Mouse (Mus musculus) heart, embryonic 16.5 days (tissue): ENCODE results near the gene Ppm1f. TPM values are rescaled to one million over a fixed set of nuclear protein-coding genes. Genes with fewer than 3 reads are reported as not detected.

Experiments used
- ATAC-seq: fragments of 200-750 bp; cut with Nextera tagmentation; replicated peaks from 2 replicates; pipeline ENCODE4 v1.8.0; 2017; ENCODE audit warnings: moderate number of reproducible peaks; ENCODE audit not compliant: insufficient read depth, low FRiP score; ENCODE audit errors: extremely low read depth
- H3K27ac ChIP-seq: fragments of 300-500 bp; sonication (generic); 2 replicates; pipeline ENCODE4 v1.5.1; 2014; ENCODE audit warnings: mild to moderate bottlenecking, low read length, control low read depth, moderate library complexity
- H3K27me3 ChIP-seq: fragments of 300-500 bp; sonication (generic); 2 replicates; pipeline ENCODE4 v1.6.1; 2014; ENCODE audit warnings: low read length, mixed read lengths; ENCODE audit not compliant: control insufficient read depth, insufficient read depth
- H3K36me3 ChIP-seq: fragments of 300-500 bp; sonication (generic); 2 replicates; pipeline ENCODE4 v1.6.1; 2014; ENCODE audit not compliant: control insufficient read depth, insufficient read depth
- H3K4me1 ChIP-seq: fragments of 300-500 bp; sonication (generic); 2 replicates; pipeline ENCODE4 v1.6.1; 2014; ENCODE audit warnings: low read length, mixed read lengths; ENCODE audit not compliant: control insufficient read depth, insufficient read depth
- H3K4me2 ChIP-seq: fragments of 300-500 bp; sonication (generic); 2 replicates; pipeline ENCODE4 v1.6.1; 2014; ENCODE audit warnings: low read depth, mild to moderate bottlenecking, control low read depth, low read length
- H3K4me3 ChIP-seq: fragments of 300-500 bp; sonication (generic); 2 replicates; pipeline ENCODE4 v1.5.1; 2014; ENCODE audit warnings: mild to moderate bottlenecking, control low read depth, low read length
- H3K9ac ChIP-seq: fragments of 300-500 bp; sonication (generic); 2 replicates; pipeline ENCODE4 v1.6.1; 2014; ENCODE audit warnings: low read length, control low read depth
- H3K9me3 ChIP-seq: fragments of 300-500 bp; sonication (generic); replicated peaks from 2 replicates; pipeline ENCODE4 v1.6.1; 2016; ENCODE audit warnings: low read length; ENCODE audit not compliant: control insufficient read depth
- polyA plus RNA-seq: library from polyadenylated mRNA; unstranded; fragments of >200 nt; fragmentation: Nextera tagmentation; extraction: Ambion mirVana; gene quantifications from 2 replicates; pipeline ENCODE4 v1.2.1, GENCODE M21; 2015

Gene Ppm1f
- polyA plus RNA-seq, 1 experiment from 2014 or later: 25.8 TPM

DNA sequence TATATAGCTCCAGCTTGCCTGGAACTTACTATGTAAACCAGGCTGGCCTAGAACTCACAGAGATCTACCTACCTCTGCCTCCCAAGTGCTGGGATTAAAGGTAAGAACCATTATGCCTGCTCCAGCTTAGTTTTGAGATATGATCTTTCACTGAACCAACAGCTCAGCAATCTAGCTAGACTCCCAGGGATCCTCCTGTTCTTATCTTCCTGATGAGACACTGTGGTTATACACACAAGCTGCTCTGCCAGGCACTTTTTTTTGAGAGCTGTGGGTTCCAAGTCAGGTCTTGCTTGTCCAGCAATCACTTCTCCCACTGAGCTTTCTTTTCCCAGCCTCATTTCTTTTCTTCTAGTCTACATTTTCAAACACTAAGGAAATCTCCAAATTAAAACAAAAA is 70.0 kb downstream of the Ppm1f start:
- no peak overlapping the region for H3K9ac ChIP-seq
- no peak for ATAC-seq
- H3K4me1 ChIP-seq: no peaks in the 10 kb centered on the region
- no peaks in the 10 kb centered on the region for H3K36me3 ChIP-seq
- H3K27me3 ChIP-seq: no peaks in the 10 kb centered on the region
- no peak overlapping the region for H3K4me2 ChIP-seq
- H3K4me3 ChIP-seq: no peak overlapping the region
- H3K9me3 ChIP-seq: no peaks in the 10 kb centered on the region
- no peak overlapping the region for H3K27ac ChIP-seq

Other genes with a start within 250 kb of the Ppm1f start
- not detected in 2 replicates for gene Olfr19, start 220.1 kb upstream of the Ppm1f start, polyA plus RNA-seq
- gene Spag6l, start 67.0 kb upstream of the Ppm1f start, polyA plus RNA-seq: 0.56 and 1.6 TPM in 2 replicates
- gene Igll1, start 32.5 kb upstream of the Ppm1f start, polyA plus RNA-seq: 0.24 TPM in 1 of 2 replicates, not detected in the other
- gene Top3b, start 25.7 kb upstream of the Ppm1f start, polyA plus RNA-seq: 45.1 and 45.2 TPM in 2 replicates
- gene Vpreb1, start 25.6 kb upstream of the Ppm1f start, polyA plus RNA-seq: 1.4 and 1.5 TPM in 2 replicates
- gene Mapk1, start 86.9 kb downstream of the Ppm1f start, polyA plus RNA-seq: 129 and 131 TPM in 2 replicates
- 9.4 and 10.1 TPM in 2 replicates for gene Ypel1, start 173.2 kb downstream of the Ppm1f start, polyA plus RNA-seq
- gene Ppil2, start 214.8 kb downstream of the Ppm1f start, polyA plus RNA-seq: 102 and 111 TPM in 2 replicates
- gene 2610318N02Rik, start 228.7 kb downstream of the Ppm1f start, polyA plus RNA-seq: 16.6 and 19.6 TPM in 2 replicates
- 54.5 and 61.9 TPM in 2 replicates for gene Sdf2l1, start 235.9 kb downstream of the Ppm1f start, polyA plus RNA-seq
- gene Ydjc, start 248.2 kb downstream of the Ppm1f start, polyA plus RNA-seq: 4.1 and 6.5 TPM in 2 replicates